Mouse (Mus musculus): ENCODE measurements at regions not wholly inside any gene's neighbourhood (a gene's known extent, or its start where the extent isn't known, plus 50 kb on each side); places are given as distances from the start of the nearest gene placed in this dataset.
"Not testable (repeated sequence)": the region's sequence is repeated elsewhere in the genome, so short reads cannot be mapped to it uniquely, and the experiment has no call there.

DNA sequence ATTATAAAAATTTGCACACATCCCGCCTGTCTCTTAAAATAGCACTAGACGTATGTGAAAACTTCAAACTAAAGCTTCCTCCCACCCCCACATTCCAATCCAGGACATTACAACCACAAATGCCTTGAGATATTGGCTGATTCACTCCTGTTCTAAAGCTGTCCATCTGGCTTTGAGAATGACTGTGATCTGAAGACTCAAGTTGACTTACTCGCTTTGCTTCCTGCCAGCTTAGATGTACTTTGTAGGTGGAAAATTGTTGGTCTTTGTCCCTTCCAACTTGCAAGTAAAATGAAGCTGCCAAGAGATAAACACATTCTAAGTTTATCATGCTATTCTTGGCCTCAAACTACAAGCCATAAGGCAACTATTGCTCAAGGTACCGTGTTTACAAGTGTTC is 779.7 kb downstream of the Cetn3 start:
- ChIA-PET POLR2A (no interaction called here), CTCF (interaction anchor here (0.8 kb wide), 1 partner anchor 32 kb away, joined by 3 read pairs; no protein-coding TSS in a partner anchor)
- no peak for ATAC-seq

DNA sequence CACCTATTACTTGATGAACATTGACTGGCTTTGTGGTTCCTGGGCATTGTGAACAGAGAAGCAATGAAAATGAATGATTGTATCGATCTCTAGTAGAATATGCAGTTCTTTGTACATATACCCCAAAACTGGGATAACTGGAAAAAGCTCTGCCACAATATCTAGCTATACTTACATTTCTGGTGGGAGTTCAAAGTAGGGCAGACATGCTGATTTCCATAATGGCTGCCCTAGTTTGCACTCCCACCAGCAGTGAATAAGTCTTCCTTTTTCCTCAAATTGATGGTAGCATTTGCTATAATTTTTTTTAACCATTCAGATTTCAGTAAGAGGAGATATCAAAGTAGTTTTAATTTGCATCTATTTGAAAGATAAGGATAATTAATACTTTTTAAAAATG is 788.0 kb downstream of the Cetn3 start:
- no peak for TF ChIP-seq CTCF (IDR thresholded peaks at IDR 0.05)
- ChIA-PET POLR2A (no interaction called here), CTCF (interaction anchor here (1.5 kb wide), 1 partner anchor 11 kb away, joined by 6 read pairs; no protein-coding TSS in a partner anchor)
- DNase-seq (ENCODE audit: low read depth, low spot score) (no peak), ATAC-seq (no peak)
- no peaks in the 10 kb centered on the region for H3K27me3 ChIP-seq
- in situ Hi-C loops (cut with MboI; ENCODE audit: low pct_unique_long_range_greater_than_20kb): no loop called here

More for the DNA sequence above, 779.7 kb downstream of the Cetn3 start:
- no peaks in the 10 kb centered on the region for H3K27me3 ChIP-seq
- no peak for TF ChIP-seq CTCF (IDR thresholded peaks at IDR 0.05)
- DNase-seq (ENCODE audit: low read depth, low spot score): no peak
- in situ Hi-C loops (cut with MboI; ENCODE audit: low pct_unique_long_range_greater_than_20kb): no loop called here

DNA sequence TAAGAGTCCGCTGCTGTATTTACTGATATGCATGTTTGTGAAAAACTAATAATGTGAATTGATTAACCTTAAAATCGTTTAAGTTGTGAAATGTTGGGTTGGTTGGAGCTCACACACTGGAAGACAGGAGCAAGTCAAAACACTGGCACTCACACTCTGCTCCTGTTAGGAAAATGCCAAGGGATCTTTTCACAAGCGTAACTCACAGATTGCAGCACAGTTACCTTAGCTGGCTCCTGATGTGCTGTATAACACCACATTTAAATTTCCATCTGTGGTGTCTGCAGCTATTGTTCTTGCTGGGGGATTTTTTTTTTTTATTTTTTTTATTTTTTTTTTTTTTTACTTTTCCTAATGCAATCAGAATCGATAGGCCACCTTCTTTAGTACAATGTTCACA is 795.1 kb downstream of the Cetn3 start:
- POLR2A ChIA-PET: no interaction called here

DNA sequence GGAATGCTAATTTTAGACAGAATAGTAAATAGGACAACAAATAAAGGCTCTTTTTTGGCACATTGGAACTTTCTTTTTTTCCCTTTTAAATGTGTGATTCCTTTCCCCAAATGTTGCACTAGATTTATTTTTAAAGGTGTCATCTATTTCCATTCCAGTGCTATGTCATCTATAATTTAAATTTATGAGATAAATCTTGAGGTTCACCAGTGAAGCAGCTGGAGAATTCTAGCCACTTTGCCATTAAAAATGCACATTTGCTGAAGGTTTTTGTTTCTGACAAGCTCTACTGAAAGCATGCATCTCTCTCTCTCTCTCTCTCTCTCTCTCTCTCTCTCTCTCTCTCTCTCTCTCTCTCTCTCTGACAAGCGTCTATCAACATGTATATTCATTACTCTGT is 803.5 kb downstream of the Cetn3 start:
- ATAC-seq (no peak), DNase-seq (ENCODE audit: low read depth, low spot score) (no peak)
- no peak for TF ChIP-seq CTCF (IDR thresholded peaks at IDR 0.05)
- POLR2A ChIA-PET: no interaction called here
- CTCF ChIA-PET: no interaction called here
- H3K27me3 ChIP-seq: no peaks in the 10 kb centered on the region
- in situ Hi-C loops (cut with MboI; ENCODE audit: low pct_unique_long_range_greater_than_20kb): no loop called here

More for the DNA sequence above, 795.1 kb downstream of the Cetn3 start:
- no peak for ATAC-seq
- no peak for DNase-seq (ENCODE audit: low read depth, low spot score)
- no peaks in the 10 kb centered on the region for H3K27me3 ChIP-seq
- CTCF ChIA-PET: no interaction called here
- in situ Hi-C loops (cut with MboI; ENCODE audit: low pct_unique_long_range_greater_than_20kb): no loop called here
- no peak for TF ChIP-seq CTCF (IDR thresholded peaks at IDR 0.05)

DNA sequence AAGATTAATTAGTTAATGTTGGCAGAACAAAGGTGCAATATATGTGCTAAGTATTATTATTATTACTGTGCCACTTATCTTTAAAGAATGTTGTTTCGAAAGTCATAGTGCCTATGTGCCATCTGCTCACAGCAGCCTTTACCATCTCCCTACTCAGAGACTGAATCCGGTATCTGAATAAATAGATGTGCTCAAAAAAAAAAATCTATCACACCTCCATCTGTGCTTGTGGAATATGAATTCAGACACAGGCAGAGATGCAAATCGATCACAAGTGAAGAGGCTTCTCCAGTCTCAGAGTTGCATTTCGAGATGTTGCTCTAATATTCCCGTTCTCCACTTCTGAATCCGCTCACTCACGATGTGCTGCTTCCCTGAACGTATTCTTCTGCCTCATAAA is 811.0 kb downstream of the Cetn3 start:
- POLR2A ChIA-PET: no interaction called here
- CTCF ChIA-PET: no interaction called here

DNA sequence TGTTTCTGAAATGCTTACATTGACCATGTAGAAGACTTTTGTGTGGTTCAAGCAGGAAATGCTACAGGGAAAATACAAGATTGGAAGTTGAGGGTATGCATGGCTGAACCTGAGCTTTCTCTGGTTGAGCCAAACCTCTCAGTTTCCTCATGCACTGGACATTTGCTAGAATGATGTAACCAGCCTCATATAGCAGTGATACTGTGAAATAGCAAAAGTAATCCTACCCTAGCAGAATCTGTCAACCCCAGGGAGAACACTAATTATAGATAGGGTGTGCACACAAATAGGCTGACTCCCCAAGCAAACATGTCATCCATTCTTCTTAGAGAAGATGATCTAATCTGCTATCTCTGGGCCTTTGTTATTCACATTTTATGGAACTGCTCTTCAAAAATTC is 812.7 kb downstream of the Cetn3 start:
- no peak for DNase-seq (ENCODE audit: low read depth, low spot score)
- in situ Hi-C loops (cut with MboI; ENCODE audit: low pct_unique_long_range_greater_than_20kb): no loop called here
- ChIA-PET POLR2A (no interaction called here), CTCF (no interaction called here)
- no peak for ATAC-seq
- no peaks in the 10 kb centered on the region for H3K27me3 ChIP-seq
- no peak for TF ChIP-seq CTCF (IDR thresholded peaks at IDR 0.05)

More for the DNA sequence above, 811.0 kb downstream of the Cetn3 start:
- H3K27me3 ChIP-seq: no peaks in the 10 kb centered on the region
- in situ Hi-C loops (cut with MboI; ENCODE audit: low pct_unique_long_range_greater_than_20kb): no loop called here
- no peak for TF ChIP-seq CTCF (IDR thresholded peaks at IDR 0.05)
- DNase-seq (ENCODE audit: low read depth, low spot score) (no peak), ATAC-seq (no peak)

DNA sequence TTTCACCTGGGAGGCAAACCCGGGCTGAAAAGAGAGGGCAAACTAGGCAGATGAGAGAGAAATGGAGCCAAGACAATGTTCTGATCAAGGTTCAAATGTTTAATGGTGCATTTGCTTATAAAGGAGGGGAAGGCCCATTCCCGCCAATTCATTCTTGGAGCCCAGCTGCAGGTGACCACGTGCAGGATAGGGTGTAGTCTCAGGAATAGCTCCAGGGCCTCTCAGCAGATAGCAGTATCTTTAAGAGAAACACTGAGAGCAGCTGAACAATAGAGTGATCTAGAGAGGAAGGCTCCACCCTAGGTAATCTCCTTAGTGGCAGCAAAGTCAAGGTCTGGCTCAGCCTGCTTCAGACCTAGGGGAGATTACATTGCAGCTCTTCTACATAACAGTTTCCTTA is 823.0 kb downstream of the Cetn3 start:
- POLR2A ChIA-PET; in situ Hi-C loops (cut with MboI; ENCODE audit: low pct_unique_long_range_greater_than_20kb); ATAC-seq; H3K27me3 ChIP-seq; DNase-seq (ENCODE audit: low read depth, low spot score); CTCF ChIA-PET: not testable (repeated sequence)

DNA sequence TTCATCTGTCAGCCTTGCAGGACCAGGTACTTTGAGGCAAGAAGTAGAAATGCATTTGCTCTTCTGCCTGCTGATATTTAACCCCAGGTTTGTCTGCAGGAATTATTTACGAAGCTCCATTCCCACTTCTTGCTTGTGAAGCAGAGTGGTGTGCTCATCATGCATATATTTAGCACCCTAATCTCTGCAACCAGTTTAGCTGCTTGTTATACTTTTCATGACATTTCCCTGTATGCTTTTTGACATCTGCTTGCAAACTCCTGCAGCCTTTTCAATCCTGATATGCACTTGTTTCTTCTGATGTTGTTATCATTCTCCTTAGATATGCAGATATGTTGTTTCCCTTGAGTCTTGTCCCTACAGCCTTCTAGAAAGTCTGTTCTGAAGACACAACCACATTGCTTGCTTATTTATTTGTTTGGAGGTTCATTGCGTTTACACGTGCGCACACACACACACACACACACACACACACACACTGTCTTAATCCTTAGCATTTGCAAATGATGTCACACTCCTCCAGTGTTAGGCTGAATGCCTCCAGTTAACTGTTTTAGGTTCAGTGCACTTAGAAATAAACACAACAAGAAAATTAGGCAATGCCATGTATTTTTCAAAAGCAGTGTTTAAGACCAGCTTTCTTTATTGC is 836.3 kb downstream of the Cetn3 start:
- ChIA-PET CTCF (no interaction called here), POLR2A (no interaction called here)
- H3K27me3 ChIP-seq: no peaks in the 10 kb centered on the region
- DNase-seq (ENCODE audit: low read depth, low spot score) (no peak), ATAC-seq (no peak)
- in situ Hi-C loops (cut with MboI; ENCODE audit: low pct_unique_long_range_greater_than_20kb): no loop called here
- TF ChIP-seq CTCF (IDR thresholded peaks at IDR 0.05): no peak

DNA sequence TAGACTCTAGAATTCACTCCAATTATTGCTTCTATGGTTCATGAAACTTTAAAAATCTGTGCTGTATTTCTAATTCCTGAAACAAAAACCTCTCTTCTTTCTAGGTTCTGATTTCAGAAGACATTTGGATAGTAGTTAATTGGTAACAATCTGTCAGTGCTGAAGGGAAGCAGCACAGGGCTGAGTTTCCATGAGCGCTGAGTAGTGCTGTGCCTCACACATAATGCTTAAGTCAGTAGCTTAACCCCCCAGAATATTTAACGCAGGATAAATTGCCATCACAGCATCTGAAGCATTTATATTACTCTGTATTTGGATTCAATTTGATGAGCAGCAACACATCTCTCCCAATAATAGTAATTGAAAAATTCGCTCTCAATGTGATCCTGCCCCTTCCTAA is 837.2 kb downstream of the Cetn3 start:
- TF ChIP-seq CTCF (IDR thresholded peaks at IDR 0.05): no peak
- in situ Hi-C loops (cut with MboI; ENCODE audit: low pct_unique_long_range_greater_than_20kb): no loop called here
- ChIA-PET CTCF (no interaction called here), POLR2A (no interaction called here)
- ATAC-seq (no peak), DNase-seq (ENCODE audit: low read depth, low spot score) (no peak)
- no peaks in the 10 kb centered on the region for H3K27me3 ChIP-seq

DNA sequence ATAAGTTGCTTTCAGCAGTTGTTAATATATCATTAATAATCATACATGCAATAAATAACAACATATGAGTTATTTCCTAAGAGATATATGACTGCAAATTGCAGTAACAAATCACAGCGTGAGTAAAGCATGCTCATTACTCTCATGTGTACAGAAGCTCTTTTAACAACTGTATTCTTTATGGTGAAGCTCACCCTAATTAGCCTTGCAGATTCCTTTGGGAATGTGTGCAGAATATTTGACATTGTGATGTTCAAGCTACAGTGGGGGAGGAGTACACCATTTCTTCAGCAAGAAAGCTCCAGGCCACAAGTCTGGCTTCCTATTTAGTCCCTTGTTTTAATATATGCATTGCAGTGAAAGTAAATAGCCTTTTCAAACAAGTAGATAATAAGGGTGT is 837.9 kb downstream of the Cetn3 start:
- ATAC-seq: no peak
- H3K27me3 ChIP-seq: no peaks in the 10 kb centered on the region
- ChIA-PET POLR2A (no interaction called here), CTCF (no interaction called here)
- in situ Hi-C loops (cut with MboI; ENCODE audit: low pct_unique_long_range_greater_than_20kb): no loop called here
- DNase-seq (ENCODE audit: low read depth, low spot score): no peak
- no peak for TF ChIP-seq CTCF (IDR thresholded peaks at IDR 0.05)

DNA sequence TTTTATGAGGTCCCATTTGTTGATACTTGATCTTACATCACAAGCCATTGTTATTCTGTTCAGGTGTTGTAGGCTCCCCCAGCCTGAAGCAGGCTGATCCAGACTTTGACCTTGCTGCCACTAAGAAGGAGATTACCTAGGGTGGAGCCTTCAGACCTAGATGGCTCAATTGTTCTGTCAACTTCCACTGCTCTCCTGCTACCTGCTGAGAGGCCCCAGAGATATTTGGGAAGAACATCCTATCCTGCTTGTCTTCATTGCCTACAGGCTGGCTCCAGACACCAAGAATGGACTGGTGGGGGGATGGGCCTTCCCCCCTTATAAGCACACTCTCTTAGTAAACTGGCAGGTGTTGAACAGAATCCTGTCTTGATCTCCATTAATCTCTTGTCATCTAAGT is 845.9 kb downstream of the Cetn3 start:
- POLR2A ChIA-PET; DNase-seq (ENCODE audit: low read depth, low spot score); ATAC-seq; in situ Hi-C loops (cut with MboI; ENCODE audit: low pct_unique_long_range_greater_than_20kb); H3K27me3 ChIP-seq: not testable (repeated sequence)
- CTCF ChIA-PET: interaction anchor here (1.0 kb wide), 1 partner anchor 83 kb away, joined by 3 read pairs; no protein-coding TSS in a partner anchor

All from Patski (cell line).